ENCODE assay signal across 10 mouse cellular contexts in genomic region chr8:70137890-70138289, GRCm38 (mm10). TPM values are rescaled to one million over a fixed set of nuclear protein-coding genes. Genes with fewer than 3 reads are reported as not detected.
DNase-seq lines count a peak whose midpoint lies in the region; ATAC-seq and TF ChIP-seq lines count a peak whose summit lies in the region.
"Had no signal": no experiment of that assay in that cellular context is flagged by ENCODE, and none has a peak within 500 bp of the region (broad histone marks: within the 10 kb centered on the region; RNA-seq: fewer than 3 reads in every experiment).

No protein-coding gene starts in this region.

- intact Hi-C loops in left cerebral cortex, postnatal 25 days (cut with DNase I), result no loop called here

- H3K79me2 ChIP-seq in myocyte (ENCODE audit: control insufficient read depth, insufficient read depth), result peaks cover 18% of the 10 kb centered on the region

- peak overlapping the region; percentile 53; the same call in 1 of the 2 replicates for H3K9ac ChIP-seq in kidney, embryonic 15.5 days
- 0 out of 2 replicates have a peak overlapping the region, but pooled peaks have one; percentile 37 for H3K9ac ChIP-seq in embryonic facial prominence, embryonic 15.5 days
- H3K9ac ChIP-seq in intestine, embryonic 16.5 days (ENCODE audit: low read depth, low read length), result peak overlapping the region; percentile 41; the same call in 1 of the 2 replicates

- H3ac ChIP-seq in myocyte (ENCODE audit: control insufficient read depth, insufficient read length), result no peak overlapping the region

- no peak for TF ChIP-seq POLR2A in myocyte (IDR thresholded peaks at IDR 0.05; ENCODE audit: insufficient read length, low read depth)

- peaks cover 21% of the 10 kb centered on the region for H3K4me1 ChIP-seq in kidney, embryonic 15.5 days
- H3K4me1 ChIP-seq in embryonic facial prominence, embryonic 15.5 days, result peaks cover 21% of the 10 kb centered on the region
- peaks cover 17% of the 10 kb centered on the region for H3K4me1 ChIP-seq in intestine, embryonic 16.5 days (ENCODE audit: control insufficient read depth, insufficient read depth, low read length)

- peaks cover 60% of the 10 kb centered on the region for H3K36me3 ChIP-seq in kidney, embryonic 15.5 days
- H3K36me3 ChIP-seq in embryonic facial prominence, embryonic 15.5 days, result peaks cover 47% of the 10 kb centered on the region
- peaks cover 7% of the 10 kb centered on the region for H3K36me3 ChIP-seq in intestine, embryonic 16.5 days (ENCODE audit: control insufficient read depth, insufficient read depth, low read length)
- H3K36me3 ChIP-seq in myocyte (ENCODE audit: control insufficient read depth, insufficient read depth), result no peaks in the 10 kb centered on the region

- DNase-seq in kidney, postnatal 14 days, result no peak
- DNase-seq in cerebellum, adult 11-12 months, result no peak
- no peak for DNase-seq in spleen, adult 18-20 months
- DNase-seq in left cerebral cortex, postnatal 25 days (ENCODE audit: low spot score in 2 of 2), result no peak
- DNase-seq: kidney, postnatal 25 days; thymus, postnatal 36 days had no signal

- no peaks in the 10 kb centered on the region for H3K27me3 ChIP-seq in kidney, embryonic 15.5 days
- H3K27me3 ChIP-seq in embryonic facial prominence, embryonic 15.5 days, result no peaks in the 10 kb centered on the region
- no peaks in the 10 kb centered on the region for H3K27me3 ChIP-seq in intestine, embryonic 16.5 days (replicated peaks; ENCODE audit: control insufficient read depth, insufficient read depth, low read length)
- no peaks in the 10 kb centered on the region for H3K27me3 ChIP-seq in myocyte (ENCODE audit: control insufficient read depth, insufficient read depth, insufficient read length)

- no peak for ATAC-seq in kidney, embryonic 15.5 days (replicated peaks; ENCODE audit: low FRiP score)
- no peak for ATAC-seq in embryonic facial prominence, embryonic 15.5 days (ENCODE audit: insufficient number of reproducible peaks, low FRiP score, low TSS enrichment, low read depth)
- no peak for ATAC-seq in intestine, embryonic 16.5 days

- peak overlapping the region; percentile 70 for H3K4me2 ChIP-seq in kidney, embryonic 15.5 days
- peak overlapping the region; percentile 78 for H3K4me2 ChIP-seq in embryonic facial prominence, embryonic 15.5 days (replicated peaks)
- H3K4me2 ChIP-seq in intestine, embryonic 16.5 days (ENCODE audit: low read depth, low read length), result peak overlapping the region; percentile 72
- H3K4me2 ChIP-seq in myocyte (ENCODE audit: low read depth), result peak overlapping the region; percentile 85

- peak overlapping the region; percentile 76 for H3K4me3 ChIP-seq in kidney, embryonic 15.5 days (replicated peaks)
- H3K4me3 ChIP-seq in embryonic facial prominence, embryonic 15.5 days (replicated peaks), result peak overlapping the region; percentile 92
- H3K4me3 ChIP-seq in intestine, embryonic 16.5 days (ENCODE audit: low read length), result no peak overlapping the region
- peak overlapping the region; percentile 70 for H3K4me3 ChIP-seq in myocyte

- no peak overlapping the region for H3K27ac ChIP-seq in kidney, embryonic 15.5 days
- H3K27ac ChIP-seq in embryonic facial prominence, embryonic 15.5 days (replicated peaks), result no peak overlapping the region
- no peak overlapping the region for H3K27ac ChIP-seq in intestine, embryonic 16.5 days (ENCODE audit: low read length)

- 81% methylated on average over 4 of the region's 4 CpGs for WGBS in kidney, embryonic 15.5 days
- WGBS in embryonic facial prominence, embryonic 15.5 days, result 74% methylated on average over 4 of the region's 4 CpGs
- WGBS in intestine, embryonic 16.5 days, result 78% methylated on average over 4 of the region's 4 CpGs

- no peaks in the 10 kb centered on the region for H3K9me3 ChIP-seq in kidney, embryonic 15.5 days (replicated peaks)
- H3K9me3 ChIP-seq in embryonic facial prominence, embryonic 15.5 days (replicated peaks), result no peaks in the 10 kb centered on the region
- no peaks in the 10 kb centered on the region for H3K9me3 ChIP-seq in intestine, embryonic 16.5 days (ENCODE audit: control insufficient read depth, low read length)

TF ChIP-seq in myocyte, 11 proteins besides CTCF, POLR2A, EP300 and RAD21:
- no peak for TF ChIP-seq POLR2AphosphoS2 (IDR thresholded peaks at IDR 0.05; ENCODE audit: insufficient read length, low read depth)
- no peak for TF ChIP-seq SRF (IDR thresholded peaks at IDR 0.05; ENCODE audit: control insufficient read depth, insufficient read length, low read depth)
- TF ChIP-seq MYOD1 (IDR thresholded peaks at IDR 0.05; ENCODE audit: control insufficient read depth in 1 of 3, insufficient read length in 2 of 3, low read depth in 2 of 3), result no peak
- TF ChIP-seq USF1 (IDR thresholded peaks at IDR 0.05; ENCODE audit: low read depth), result no peak

RNA-seq across cellular contexts. Expression of gene Rfxank, which starts 1.1 kb away (rescaled TPM):
- polyA plus RNA-seq in kidney, embryonic 15.5 days (2015; fragmentation: Nextera tagmentation; extraction: Ambion mirVana), result 18.3 and 22.7 TPM in 2 replicates
- 18.9 and 22.2 TPM in 2 replicates for polyA plus RNA-seq in embryonic facial prominence, embryonic 15.5 days (2015; fragmentation: Nextera tagmentation; extraction: Ambion mirVana)
- polyA plus RNA-seq in intestine, embryonic 16.5 days (2015; fragmentation: Nextera tagmentation; extraction: Ambion mirVana), result 12.6 and 15.3 TPM in 2 replicates
- 11.2 TPM for polyA plus RNA-seq in myocyte (2012; fragmentation: generic; extraction: Trizol)
- 10 to 100 TPM; 10.2 to 12.4 TPM for total RNA-seq in left cerebral cortex, postnatal 25 days (2021)

RNA-seq across cellular contexts. Expression of gene Borcs8, which starts 1.4 kb away (rescaled TPM):
- polyA plus RNA-seq in kidney, embryonic 15.5 days (2015; fragmentation: Nextera tagmentation; extraction: Ambion mirVana), result 45.0 and 47.8 TPM in 2 replicates
- polyA plus RNA-seq in embryonic facial prominence, embryonic 15.5 days (2015; fragmentation: Nextera tagmentation; extraction: Ambion mirVana), result 55.3 and 65.4 TPM in 2 replicates
- polyA plus RNA-seq in intestine, embryonic 16.5 days (2015; fragmentation: Nextera tagmentation; extraction: Ambion mirVana), result 38.4 and 42.4 TPM in 2 replicates
- 53.0 TPM for polyA plus RNA-seq in myocyte (2012; fragmentation: generic; extraction: Trizol)
- total RNA-seq in left cerebral cortex, postnatal 25 days (2021), result 10 to 100 TPM; 46.8 to 51.0 TPM

RNA-seq across cellular contexts. Expression of gene Mef2b, which starts 1.6 kb away (rescaled TPM):
- polyA plus RNA-seq in kidney, embryonic 15.5 days (2015; fragmentation: Nextera tagmentation; extraction: Ambion mirVana), result 0.17 and 0.29 TPM in 2 replicates
- polyA plus RNA-seq in embryonic facial prominence, embryonic 15.5 days (2015; fragmentation: Nextera tagmentation; extraction: Ambion mirVana), result 9.1 and 12.4 TPM in 2 replicates
- polyA plus RNA-seq in intestine, embryonic 16.5 days (2015; fragmentation: Nextera tagmentation; extraction: Ambion mirVana), result 0.11 and 0.23 TPM in 2 replicates
- polyA plus RNA-seq in myocyte (2012; fragmentation: generic; extraction: Trizol), result 0.85 TPM
- under 1 TPM in 1 of 2 experiments, not detected in 1; 0.57 TPM for total RNA-seq in left cerebral cortex, postnatal 25 days (2021)

RNA-seq across cellular contexts. Expression of gene Nr2c2ap, which starts 6.8 kb away (rescaled TPM):
- polyA plus RNA-seq in kidney, embryonic 15.5 days (2015; fragmentation: Nextera tagmentation; extraction: Ambion mirVana), result 31.4 and 34.8 TPM in 2 replicates
- 33.0 and 33.3 TPM in 2 replicates for polyA plus RNA-seq in embryonic facial prominence, embryonic 15.5 days (2015; fragmentation: Nextera tagmentation; extraction: Ambion mirVana)
- 50.7 and 51.7 TPM in 2 replicates for polyA plus RNA-seq in intestine, embryonic 16.5 days (2015; fragmentation: Nextera tagmentation; extraction: Ambion mirVana)
- 41.3 TPM for polyA plus RNA-seq in myocyte (2012; fragmentation: generic; extraction: Trizol)
- 10 to 100 TPM; 21.7 to 21.9 TPM for total RNA-seq in left cerebral cortex, postnatal 25 days (2021)

RNA-seq across cellular contexts. Expression of gene Ncan, which starts 17.2 kb away (rescaled TPM):
- polyA plus RNA-seq in kidney, embryonic 15.5 days (2015; fragmentation: Nextera tagmentation; extraction: Ambion mirVana), result 0.32 and 0.64 TPM in 2 replicates
- polyA plus RNA-seq in embryonic facial prominence, embryonic 15.5 days (2015; fragmentation: Nextera tagmentation; extraction: Ambion mirVana), result 0.79 and 1.5 TPM in 2 replicates
- polyA plus RNA-seq in intestine, embryonic 16.5 days (2015; fragmentation: Nextera tagmentation; extraction: Ambion mirVana), result 0.89 and 0.98 TPM in 2 replicates
- not detected for polyA plus RNA-seq in myocyte (2012; fragmentation: generic; extraction: Trizol)
- total RNA-seq in left cerebral cortex, postnatal 25 days (2021), result 100 to 1,000 TPM; 219 to 220 TPM
